Mouse (Mus musculus): ENCODE data around the gene Wdr46. TPM values are rescaled to one million over a fixed set of nuclear protein-coding genes. Genes with fewer than 3 reads are reported as not detected.

The Wdr46 gene
- polyA plus RNA-seq, 1 experiment, result 12.4 TPM

- WGBS, result 86% methylated on average over 15 of the region's 15 CpGs
- no peak overlapping the region for H3K4me3 ChIP-seq (ENCODE audit: low read depth, low read length)
- TF ChIP-seq POLR2A (IDR thresholded peaks at IDR 0.05; ENCODE audit: low read depth, low read length) (no peak), CTCF (IDR thresholded peaks at IDR 0.05; ENCODE audit: extremely low read depth, insufficient read length, insufficient replicate concordance, low read depth, low read length) (no peak)
- H3K36me3 ChIP-seq (ENCODE audit: control insufficient read depth, insufficient read depth, low read length), result peaks cover 11% of the 10 kb centered on the region; the same call in 1 of the 2 replicates
- H3K27me3 ChIP-seq (ENCODE audit: control insufficient read depth, insufficient read depth, low read length), result no peaks in the 10 kb centered on the region
- H3K4me1 ChIP-seq (ENCODE audit: control insufficient read depth, insufficient read depth, insufficient read length, low read length), result peaks cover 15% of the 10 kb centered on the region
- H3K27ac ChIP-seq (ENCODE audit: insufficient read depth, low read depth, low read length), result no peak overlapping the region
Observed at GRCm38 (mm10) chr17:33936993-33937392, 3.5 kb upstream of the Wdr46 start.

DNA sequence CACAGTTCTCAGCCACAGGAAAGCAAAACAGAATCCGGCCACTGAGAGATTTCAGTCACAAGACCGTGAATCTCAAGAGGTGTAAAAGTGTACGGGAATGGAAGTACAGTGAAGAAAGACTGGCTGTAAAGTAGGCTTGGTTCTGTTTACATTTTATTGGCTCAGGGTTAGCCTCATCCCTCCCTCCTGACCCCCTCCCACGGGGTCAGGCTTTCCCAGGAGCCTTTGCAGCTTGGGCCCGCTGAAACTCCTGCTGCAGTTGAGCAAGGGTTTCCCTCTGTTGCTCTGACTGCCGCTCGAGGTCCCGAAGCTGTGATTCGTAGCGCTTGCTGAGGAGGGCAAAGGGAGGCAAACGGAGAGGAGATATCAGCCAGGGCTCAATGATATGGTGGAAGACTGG lies 1.7 kb upstream of the Wdr46 start:
- peaks cover 13% of the 10 kb centered on the region for H3K4me1 ChIP-seq (ENCODE audit: control insufficient read depth, insufficient read depth, insufficient read length, low read length)
- peaks cover 11% of the 10 kb centered on the region for H3K36me3 ChIP-seq (ENCODE audit: control insufficient read depth, insufficient read depth, low read length)
- no peak overlapping the region for H3K27ac ChIP-seq (ENCODE audit: insufficient read depth, low read depth, low read length)
- no peak overlapping the region for H3K4me3 ChIP-seq (ENCODE audit: low read depth, low read length)
- WGBS, result 64% methylated on average over 11 of the region's 11 CpGs
- H3K27me3 ChIP-seq (ENCODE audit: control insufficient read depth, insufficient read depth, low read length), result no peaks in the 10 kb centered on the region
- TF ChIP-seq CTCF (IDR thresholded peaks at IDR 0.05; ENCODE audit: extremely low read depth, insufficient read length, insufficient replicate concordance, low read depth, low read length), result no peak
- no peak for TF ChIP-seq POLR2A (IDR thresholded peaks at IDR 0.05; ENCODE audit: low read depth, low read length)

DNA sequence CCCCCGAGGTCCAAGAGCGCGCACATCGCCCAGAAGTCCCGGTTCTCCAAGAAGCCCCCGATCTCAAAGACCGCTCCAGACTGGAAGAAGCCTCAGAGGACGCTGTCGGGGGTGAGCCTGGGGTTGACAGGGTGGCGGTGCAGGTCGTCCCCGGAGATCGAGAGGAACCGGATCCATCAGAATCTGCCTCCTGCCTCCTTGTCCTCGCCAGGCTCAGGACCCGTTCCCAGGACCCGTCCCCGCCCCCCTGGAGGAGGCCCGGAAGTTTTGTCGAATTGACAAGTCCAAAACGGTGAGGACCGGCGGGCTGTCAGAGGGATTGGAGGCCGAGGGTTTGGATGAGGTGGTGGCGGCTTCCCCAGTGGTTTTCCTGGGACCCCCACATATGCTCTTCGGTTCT lies 521 bp downstream of the Wdr46 start:
- TF ChIP-seq POLR2A (IDR thresholded peaks at IDR 0.05; ENCODE audit: low read depth, low read length), result no peak
- TF ChIP-seq CTCF (IDR thresholded peaks at IDR 0.05; ENCODE audit: extremely low read depth, insufficient read length, insufficient replicate concordance, low read depth, low read length), result no peak

DNA sequence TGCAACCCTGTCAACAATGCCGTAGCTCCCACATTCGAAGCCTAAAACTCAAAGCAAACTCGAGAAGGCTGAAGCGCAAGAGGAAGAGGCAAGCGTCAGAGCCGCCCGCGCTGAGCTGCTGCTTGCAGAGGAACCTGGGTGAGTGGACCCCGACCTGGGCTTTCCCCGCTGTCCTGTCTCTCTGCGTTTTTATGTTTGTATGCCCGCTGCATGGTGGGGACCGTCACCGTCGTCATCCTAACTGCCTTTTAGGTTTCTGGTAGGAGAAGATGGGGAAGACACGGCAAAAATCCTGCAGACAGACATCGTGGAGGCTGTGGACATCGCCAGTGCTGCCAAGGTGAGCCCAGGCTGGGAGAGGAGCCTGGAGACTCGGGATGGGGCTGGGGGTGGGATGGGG lies 921 bp downstream of the Wdr46 start:
- Histone ChIP-seq H3K27ac (ENCODE audit: insufficient read depth, low read depth, low read length) (no peak overlapping the region), H3K4me1 (ENCODE audit: control insufficient read depth, insufficient read depth, insufficient read length, low read length) (peaks cover 13% of the 10 kb centered on the region), H3K27me3 (ENCODE audit: control insufficient read depth, insufficient read depth, low read length) (no peaks in the 10 kb centered on the region), H3K4me3 (ENCODE audit: low read depth, low read length) (peak overlapping the region; percentile 94), H3K36me3 (ENCODE audit: control insufficient read depth, insufficient read depth, low read length) (peaks cover 6% of the 10 kb centered on the region)
- 43% methylated on average over 19 of the region's 19 CpGs for WGBS
- TF ChIP-seq POLR2A (IDR thresholded peaks at IDR 0.05; ENCODE audit: low read depth, low read length) (peak; percentile 21; the same call in 1 of the 2 replicates), CTCF (IDR thresholded peaks at IDR 0.05; ENCODE audit: extremely low read depth, insufficient read length, insufficient replicate concordance, low read depth, low read length) (no peak)

More for the DNA sequence above, 521 bp downstream of the Wdr46 start:
- WGBS, result 1% methylated on average over 26 of the region's 26 CpGs
- Histone ChIP-seq H3K27ac (ENCODE audit: insufficient read depth, low read depth, low read length) (no peak overlapping the region), H3K4me1 (ENCODE audit: control insufficient read depth, insufficient read depth, insufficient read length, low read length) (peaks cover 13% of the 10 kb centered on the region), H3K27me3 (ENCODE audit: control insufficient read depth, insufficient read depth, low read length) (no peaks in the 10 kb centered on the region), H3K4me3 (ENCODE audit: low read depth, low read length) (peak overlapping the region; percentile 94), H3K36me3 (ENCODE audit: control insufficient read depth, insufficient read depth, low read length) (peaks cover 6% of the 10 kb centered on the region)

DNA sequence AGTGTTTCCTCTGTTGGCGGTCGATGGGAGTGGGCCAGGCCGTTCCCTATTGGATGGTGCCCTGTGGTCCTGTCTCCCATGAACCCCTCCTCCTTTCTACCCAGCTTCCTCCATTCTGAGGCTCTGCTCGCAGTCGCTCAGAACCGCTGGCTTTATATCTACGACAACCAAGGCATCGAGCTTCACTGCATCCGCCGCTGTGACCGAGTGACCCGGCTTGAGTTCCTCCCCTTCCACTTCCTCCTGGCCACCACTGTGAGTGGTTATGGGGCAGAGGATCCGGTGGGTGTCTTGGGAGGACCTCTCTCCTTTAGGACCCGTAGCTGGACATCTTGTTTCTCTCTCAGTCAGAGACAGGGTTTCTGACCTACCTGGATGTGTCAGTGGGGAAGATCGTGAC lies 3.0 kb downstream of the Wdr46 start:
- H3K27me3 ChIP-seq (ENCODE audit: control insufficient read depth, insufficient read depth, low read length), result no peaks in the 10 kb centered on the region
- WGBS, result 94% methylated on average over 15 of the region's 15 CpGs
- H3K4me3 ChIP-seq (ENCODE audit: low read depth, low read length), result no peak overlapping the region
- peaks cover 5% of the 10 kb centered on the region for H3K36me3 ChIP-seq (ENCODE audit: control insufficient read depth, insufficient read depth, low read length)
- no peak overlapping the region for H3K27ac ChIP-seq (ENCODE audit: insufficient read depth, low read depth, low read length)
- TF ChIP-seq CTCF (IDR thresholded peaks at IDR 0.05; ENCODE audit: extremely low read depth, insufficient read length, insufficient replicate concordance, low read depth, low read length), result no peak
- no peak for TF ChIP-seq POLR2A (IDR thresholded peaks at IDR 0.05; ENCODE audit: low read depth, low read length)
- H3K4me1 ChIP-seq (ENCODE audit: control insufficient read depth, insufficient read depth, insufficient read length, low read length), result peaks cover 18% of the 10 kb centered on the region

DNA sequence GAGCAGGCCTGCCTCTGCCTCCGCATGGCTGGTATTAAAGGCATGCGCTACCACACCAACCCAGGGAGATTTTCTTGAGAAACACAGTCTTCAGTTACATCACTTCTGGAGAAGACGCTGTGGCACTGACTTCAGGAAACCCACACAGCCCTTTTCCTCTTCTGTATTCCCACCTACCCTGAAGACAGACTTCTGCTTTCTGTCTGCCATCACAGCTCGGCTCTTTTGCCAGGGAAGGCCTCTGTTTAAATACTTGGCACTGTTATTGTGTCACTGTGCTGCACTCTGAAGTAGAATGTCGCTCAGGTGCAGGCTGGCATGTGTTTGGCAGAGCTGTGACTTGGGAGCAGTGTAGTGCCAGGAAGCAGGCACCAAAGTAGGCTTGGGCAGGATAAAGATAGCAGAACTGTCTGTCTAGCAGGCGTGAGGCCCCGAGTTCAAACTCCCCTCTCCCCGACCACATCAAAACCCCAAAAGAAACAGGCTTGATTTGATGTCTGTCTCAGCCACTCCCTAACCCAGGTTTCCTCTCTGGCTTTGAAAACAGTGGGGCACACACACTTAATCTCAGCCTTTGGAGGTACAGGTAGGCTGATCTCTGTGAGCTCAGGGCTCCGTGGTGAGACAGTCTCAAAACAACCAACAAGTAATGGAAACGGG lies 7.1 kb downstream of the Wdr46 start:
- no peak overlapping the region for H3K27ac ChIP-seq (ENCODE audit: insufficient read depth, low read depth, low read length)
- H3K4me1 ChIP-seq (ENCODE audit: control insufficient read depth, insufficient read depth, insufficient read length, low read length), result peaks cover 27% of the 10 kb centered on the region
- H3K27me3 ChIP-seq (ENCODE audit: control insufficient read depth, insufficient read depth, low read length), result no peaks in the 10 kb centered on the region
- no peak overlapping the region for H3K4me3 ChIP-seq (ENCODE audit: low read depth, low read length)
- TF ChIP-seq CTCF (IDR thresholded peaks at IDR 0.05; ENCODE audit: extremely low read depth, insufficient read length, insufficient replicate concordance, low read depth, low read length), result no peak
- no peak for TF ChIP-seq POLR2A (IDR thresholded peaks at IDR 0.05; ENCODE audit: low read depth, low read length)
- peaks cover 9% of the 10 kb centered on the region for H3K36me3 ChIP-seq (ENCODE audit: control insufficient read depth, insufficient read depth, low read length)
- 69% methylated on average over 10 of the region's 10 CpGs for WGBS

- peaks cover 33% of the 10 kb centered on the region for H3K4me1 ChIP-seq (ENCODE audit: control insufficient read depth, insufficient read depth, insufficient read length, low read length)
- TF ChIP-seq POLR2A (IDR thresholded peaks at IDR 0.05; ENCODE audit: low read depth, low read length) (no peak), CTCF (IDR thresholded peaks at IDR 0.05; ENCODE audit: extremely low read depth, insufficient read length, insufficient replicate concordance, low read depth, low read length) (no peak)
- peak overlapping the region; percentile 85; the same call in 1 of the 2 replicates for H3K27ac ChIP-seq (ENCODE audit: insufficient read depth, low read depth, low read length)
- H3K36me3 ChIP-seq (ENCODE audit: control insufficient read depth, insufficient read depth, low read length), result peaks cover 13% of the 10 kb centered on the region
- H3K27me3 ChIP-seq (ENCODE audit: control insufficient read depth, insufficient read depth, low read length), result no peaks in the 10 kb centered on the region
- H3K4me3 ChIP-seq (ENCODE audit: low read depth, low read length), result peak overlapping the region; percentile 50
- WGBS, result 62% methylated on average over 22 of the region's 22 CpGs
Observed at GRCm38 (mm10) chr17:33948090-33948904, 7.8 kb downstream of the Wdr46 start.
